Mouse (Mus musculus) CH12.LX (cell line): Measurements from ENCODE around the gene Abcb8. TPM values are rescaled to one million over a fixed set of nuclear protein-coding genes. Genes with fewer than 3 reads are reported as not detected.
A peak's percentile ranks its signal among the peaks of the same experiment; 100 is the strongest.

Experiments used
- DNase-seq: peaks from one replicate; pipeline ENCODE4 v3.0.0-alpha.2; 2013; ENCODE audit errors: extremely low read depth
- H3K27ac ChIP-seq: 2 replicates; pipeline ENCODE4 v1.5.1; 2012; ENCODE audit warnings: low read depth, mild to moderate bottlenecking, control low read depth, moderate library complexity; ENCODE audit not compliant: insufficient read depth
- H3K27me3 ChIP-seq: replicated peaks from 2 replicates; pipeline ENCODE3; 2012; ENCODE audit warnings: inconsistent platforms
- H3K36me3 ChIP-seq, 2 experiments: replicated peaks in 1 of 2; 2 replicates each; pipeline versions ENCODE3 to v1.6.1; 2012; ENCODE audit warnings: inconsistent platforms in 1 of 2, low read length in 1 of 2, mild to moderate bottlenecking in 1 of 2, mixed read lengths in 1 of 2, moderate library complexity in 1 of 2; ENCODE audit not compliant: control insufficient read depth in 1 of 2, insufficient read depth in 1 of 2
- H3K4me1 ChIP-seq, 2 experiments: 2 replicates each; pipeline ENCODE4 v1.6.1; 2012; ENCODE audit warnings: inconsistent platforms in 1 of 2, moderate library complexity in 1 of 2; ENCODE audit not compliant: insufficient read depth in 2 of 2, control insufficient read depth in 1 of 2
- H3K4me2 ChIP-seq: 2 replicates; pipeline ENCODE4 v1.6.1; 2012; ENCODE audit warnings: low read depth, mild to moderate bottlenecking, control low read depth; ENCODE audit not compliant: poor library complexity, insufficient read depth, severe bottlenecking
- H3K4me3 ChIP-seq, 3 experiments: fragments of 150-350 bp in 1 of 3; sonication (generic) in 1 of 3; replicated peaks in 1 of 3; 2 replicates each; pipeline versions ENCODE3 to v1.5.1; 2011 to 2012; ENCODE audit warnings: low read depth in 2 of 3, low read length in 2 of 3, mild to moderate bottlenecking in 2 of 3, moderate library complexity in 2 of 3, control low read depth in 1 of 3, improper control_type of control experiment in 1 of 3, inconsistent platforms in 1 of 3, mixed read lengths in 1 of 3; ENCODE audit not compliant: poor library complexity in 1 of 3
- H3K79me2 ChIP-seq: replicated peaks from 2 replicates; pipeline ENCODE4 v1.6.1; 2012; ENCODE audit warnings: mild to moderate bottlenecking, moderate library complexity; ENCODE audit not compliant: control insufficient read depth, poor library complexity, insufficient read depth, severe bottlenecking; ENCODE audit errors: extremely low read depth
- H3K9ac ChIP-seq: 2 replicates; pipeline ENCODE4 v1.6.1; 2012; ENCODE audit warnings: low read depth, mild to moderate bottlenecking, control low read depth, moderate library complexity; ENCODE audit not compliant: insufficient read depth
- H3K9me3 ChIP-seq: replicated peaks from 2 replicates; pipeline ENCODE3; 2012; ENCODE audit warnings: low read length, inconsistent platforms, mixed read lengths
- BHLHE40 ChIP-seq: IDR thresholded peaks from 2 replicates; pipeline ENCODE4 v1.6.1; 2011; ENCODE audit warnings: mild to moderate bottlenecking, low read depth, low read length, improper control_type of control experiment
- CHD1 ChIP-seq: IDR thresholded peaks from 2 replicates; pipeline ENCODE4 v1.6.1; 2012; ENCODE audit warnings: low read depth, low read length, improper control_type of control experiment, inconsistent platforms
- CHD2 ChIP-seq: IDR thresholded peaks from 2 replicates; pipeline ENCODE4 v1.6.1; 2011; ENCODE audit warnings: low read length, improper control_type of control experiment
- CTCF ChIP-seq, 2 experiments: IDR thresholded peaks in 1 of 2; conservative IDR thresholded peaks in 1 of 2; 2 replicates each; pipeline ENCODE4 v1.5.1; 2011 to 2012; ENCODE audit warnings: low read depth in 2 of 2, low read length in 2 of 2, improper control_type of control experiment in 1 of 2, inconsistent platforms in 1 of 2, mild to moderate bottlenecking in 1 of 2, moderate library complexity in 1 of 2
- E2F4 ChIP-seq: IDR thresholded peaks from 2 replicates; pipeline ENCODE4 v1.6.1; 2011; ENCODE audit warnings: low read depth, low read length, improper control_type of control experiment; ENCODE audit not compliant: insufficient replicate concordance
- EP300 ChIP-seq: IDR thresholded peaks from 2 replicates; pipeline ENCODE4 v1.6.1; 2011; ENCODE audit warnings: low read length, improper control_type of control experiment
- HCFC1 ChIP-seq: IDR thresholded peaks from 2 replicates; pipeline ENCODE4 v1.6.1; 2012; ENCODE audit warnings: low read depth, mild to moderate bottlenecking, inconsistent platforms, low read length, improper control_type of control experiment
- IRF4 ChIP-seq: IDR thresholded peaks from 2 replicates; pipeline ENCODE4 v1.6.1; 2014; ENCODE audit warnings: low read depth, mild to moderate bottlenecking, inconsistent platforms, low read length, improper control_type of control experiment
- MAFK ChIP-seq: IDR thresholded peaks from 2 replicates; pipeline ENCODE4 v1.6.1; 2011; ENCODE audit warnings: low read length, improper control_type of control experiment; ENCODE audit not compliant: insufficient replicate concordance
- MAX ChIP-seq: IDR thresholded peaks from 2 replicates; pipeline ENCODE4 v1.6.1; 2011; ENCODE audit warnings: low read length, improper control_type of control experiment
- MAZ ChIP-seq: IDR thresholded peaks from 2 replicates; pipeline ENCODE4 v1.6.1; 2012; ENCODE audit warnings: low read depth, mild to moderate bottlenecking, inconsistent platforms, low read length, improper control_type of control experiment, moderate library complexity
- MEF2A ChIP-seq: IDR thresholded peaks from 2 replicates; pipeline ENCODE4 v1.6.1; 2014; ENCODE audit warnings: low read depth, mild to moderate bottlenecking, inconsistent platforms, low read length, improper control_type of control experiment, borderline replicate concordance
- MXI1 ChIP-seq: IDR thresholded peaks from 2 replicates; pipeline ENCODE4 v1.6.1; 2011; ENCODE audit warnings: mild to moderate bottlenecking, low read depth, low read length, improper control_type of control experiment
- MYC ChIP-seq: IDR thresholded peaks from 2 replicates; pipeline ENCODE4 v1.6.1; 2011; ENCODE audit warnings: low read depth, mild to moderate bottlenecking, improper control_type of control experiment, low read length
- NRF1 ChIP-seq: IDR thresholded peaks from 2 replicates; pipeline ENCODE4 v1.6.1; 2014; ENCODE audit warnings: low read depth, mild to moderate bottlenecking, inconsistent platforms, low read length, improper control_type of control experiment, moderate library complexity
- PAX5 ChIP-seq: IDR thresholded peaks from 2 replicates; pipeline ENCODE4 v1.6.1; 2012; ENCODE audit warnings: low read length, inconsistent platforms, mixed read lengths
- POLR2A ChIP-seq: IDR thresholded peaks from 2 replicates; pipeline ENCODE4 v1.6.1; 2011; ENCODE audit warnings: low read depth, mild to moderate bottlenecking, improper control_type of control experiment, low read length
- RAD21 ChIP-seq: IDR thresholded peaks from 2 replicates; pipeline ENCODE4 v1.6.1; 2011; ENCODE audit warnings: low read depth, mild to moderate bottlenecking, low read length, improper control_type of control experiment, moderate library complexity
- SIN3A ChIP-seq: IDR thresholded peaks from 2 replicates; pipeline ENCODE4 v1.6.1; 2012; ENCODE audit warnings: low read length, improper control_type of control experiment, inconsistent platforms
- SMC3 ChIP-seq: IDR thresholded peaks from 2 replicates; pipeline ENCODE4 v1.6.1; 2011; ENCODE audit warnings: low read depth, low read length, improper control_type of control experiment
- USF2 ChIP-seq: conservative IDR thresholded peaks from 2 replicates; pipeline ENCODE4 v1.6.1; 2011; ENCODE audit warnings: low read depth, low read length, improper control_type of control experiment
- ZKSCAN1 ChIP-seq: IDR thresholded peaks from 2 replicates; pipeline ENCODE4 v1.6.1; 2012; ENCODE audit warnings: low read depth, inconsistent platforms, low read length, improper control_type of control experiment, borderline replicate concordance
- ZMIZ1 ChIP-seq: IDR thresholded peaks from 2 replicates; pipeline ENCODE4 v1.6.1; 2012; ENCODE audit warnings: low read depth, mild to moderate bottlenecking, inconsistent platforms, low read length, improper control_type of control experiment
- ZNF384 ChIP-seq: IDR thresholded peaks from 2 replicates; pipeline ENCODE4 v1.6.1; 2012; ENCODE audit warnings: low read depth, low read length, improper control_type of control experiment, inconsistent platforms
- dilution Hi-C: fragments of 300-500 bp; cut with MboI; formaldehyde crosslinking; loops from 2 replicates; pipeline ENCODE4 v1.14.3; 2020; ENCODE audit warnings: low sequenced_read_pairs; ENCODE audit not compliant: extremely low pct_unique_long_range_greater_than_20kb, extremely low pct_ligation_motif_present
- in situ Hi-C: fragments of 300-500 bp; cut with MboI; formaldehyde crosslinking; loops from 3 replicates; pipeline ENCODE4 v1.14.3; 2019; ENCODE audit warnings: low sequenced_read_pairs, low pct_ligation_motif_present, low pct_unique_long_range_greater_than_20kb, mixed read lengths
- polyA plus RNA-seq: library from polyadenylated mRNA; unstranded; fragments of >175 nt; gene quantifications from 2 replicates; pipeline ENCODE4 v1.2.1, GENCODE M21; 2012; ENCODE audit warnings: low read depth; ENCODE audit not compliant: insufficient read length
- total RNA-seq, 2 experiments: library from RNA; depleted of rRNA; stranded (reverse); fragments of 300-350 nt in 1 of 2; fragments of >200 nt in 1 of 2; gene quantifications; 2 replicates each; pipeline ENCODE4 v1.2.3; 2012 to 2014

Gene Abcb8
- total and polyA plus RNA-seq, 3 experiments, result 31.0 to 58.7 (median 45.4) TPM

DNA sequence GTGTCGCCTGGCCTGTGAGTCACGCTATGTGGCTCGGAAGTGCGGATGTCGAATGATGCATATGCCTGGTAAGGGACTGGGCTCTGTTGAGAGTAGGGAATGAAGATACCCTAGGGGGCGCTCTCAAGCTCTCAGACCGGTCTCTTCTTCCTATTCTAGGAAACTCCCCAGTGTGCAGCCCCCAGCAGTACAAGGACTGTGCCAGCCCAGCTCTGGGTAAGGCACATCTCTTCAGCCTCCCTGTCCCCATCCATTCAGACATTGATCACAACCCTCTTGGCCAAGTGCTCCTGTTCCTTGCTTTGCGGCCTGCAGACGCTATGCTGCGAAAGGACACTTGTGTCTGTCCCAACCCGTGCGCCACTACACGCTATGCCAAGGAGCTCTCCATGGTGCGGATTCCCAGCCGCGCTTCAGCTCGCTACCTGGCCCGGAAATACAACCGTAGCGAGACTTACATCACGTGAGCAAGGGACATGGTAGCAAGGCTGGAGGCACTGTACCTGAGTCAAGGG is 22.8 kb downstream of the Abcb8 start:
- H3K4me3 ChIP-seq, result no peak overlapping the region
- no peak overlapping the region for H3K9ac ChIP-seq
- no peak overlapping the region for H3K4me2 ChIP-seq
- H3K79me2 ChIP-seq, result no peaks in the 10 kb centered on the region
- H3K9me3 ChIP-seq, result no peaks in the 10 kb centered on the region
- in situ Hi-C loops, result no loop called here
- H3K27me3 ChIP-seq, result no peaks in the 10 kb centered on the region
- peaks cover 14 to 54% of the 10 kb centered on the region in 2 experiments for H3K36me3 ChIP-seq
- DNase-seq, result peak; percentile 65
- H3K27ac ChIP-seq, result no peak overlapping the region
- TF ChIP-seq MAZ (no peak), E2F4 (no peak), MYC (no peak), RAD21 (peak; percentile 51), CTCF (conservative IDR thresholded peaks at IDR 0.05 in 1 of 2, IDR thresholded peaks at IDR 0.05 in 1 of 2; ENCODE audit: low read depth in 2 of 2, low read length in 2 of 2) (peak; percentile 41 to 71), SMC3 (peak; percentile 55)
- dilution Hi-C loops, result no loop called here
- H3K4me1 ChIP-seq, result no peaks in the 10 kb centered on the region; a peak in 1 of 4 replicates

DNA sequence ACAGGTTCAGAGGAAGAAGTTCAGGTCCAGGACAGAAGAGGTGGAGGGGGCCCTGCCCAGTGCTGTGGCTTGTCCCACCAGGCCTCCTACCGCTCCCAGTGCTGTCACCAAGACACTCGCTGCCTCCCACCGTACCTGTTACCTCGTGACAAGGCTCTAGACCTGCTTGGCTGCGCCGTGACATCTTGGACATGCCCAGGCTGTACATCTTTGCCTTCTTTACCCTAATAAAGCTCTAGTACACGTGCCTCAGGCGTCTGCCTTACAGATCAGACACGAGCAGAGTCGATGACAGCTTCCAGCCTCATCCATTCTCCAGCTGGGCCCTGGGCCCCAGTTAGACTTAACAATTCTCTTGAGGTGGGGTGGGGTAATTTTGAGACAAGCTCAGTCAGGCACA is 24.1 kb downstream of the Abcb8 start:
- dilution Hi-C loops (no loop called here), in situ Hi-C loops (no loop called here)
- Histone ChIP-seq H3K4me1 (peaks cover 0 to 9% of the 10 kb centered on the region in 2 experiments; a peak in 2 of 4 replicates), H3K4me3 (no peak overlapping the region), H3K9me3 (no peaks in the 10 kb centered on the region), H3K9ac (no peak overlapping the region), H3K36me3 (peaks cover 14 to 61% of the 10 kb centered on the region in 2 experiments), H3K79me2 (no peaks in the 10 kb centered on the region), H3K27ac (no peak overlapping the region), H3K4me2 (no peak overlapping the region), H3K27me3 (no peaks in the 10 kb centered on the region)
- DNase-seq, result no peak
- no peak for TF ChIP-seq IRF4
- no peak for TF ChIP-seq ZKSCAN1
- no peak for TF ChIP-seq HCFC1
- no peak for TF ChIP-seq RAD21
- TF ChIP-seq MAFK, result no peak
- no peak for TF ChIP-seq SIN3A
- TF ChIP-seq PAX5, result no peak
- TF ChIP-seq USF2, result no peak
- no peak for TF ChIP-seq CHD2

DNA sequence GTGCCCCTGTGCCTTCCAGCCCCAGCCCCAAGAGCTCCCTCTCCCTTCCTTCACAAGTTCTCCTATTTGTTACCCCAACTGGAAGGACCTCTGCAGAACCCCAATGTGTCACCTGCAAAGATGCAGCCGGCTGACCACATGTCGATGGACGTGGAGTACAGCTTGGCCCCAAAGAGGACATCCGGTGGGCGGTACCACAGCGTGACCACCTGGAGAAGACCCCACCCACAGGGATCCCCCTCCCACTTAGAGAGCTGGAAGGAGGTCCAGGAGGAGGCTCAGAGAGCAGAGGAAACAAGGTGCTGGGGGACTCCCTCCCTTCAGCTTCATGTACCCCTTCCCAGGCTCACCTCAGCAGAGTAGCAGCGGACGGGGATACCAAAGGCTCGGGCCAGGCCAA is 26.9 kb downstream of the Abcb8 start:
- dilution Hi-C loops, result no loop called here
- in situ Hi-C loops, result loop anchor here (5.0 kb wide), 1 partner anchor 37 kb away; no protein-coding TSS in a partner anchor
- Histone ChIP-seq H3K9me3 (no peaks in the 10 kb centered on the region), H3K79me2 (no peaks in the 10 kb centered on the region), H3K36me3 (peaks cover 14 to 53% of the 10 kb centered on the region in 2 experiments), H3K4me2 (no peak overlapping the region), H3K9ac (no peak overlapping the region), H3K27ac (no peak overlapping the region), H3K4me1 (peaks cover 2 to 14% of the 10 kb centered on the region in 2 experiments; a peak in 2 of 4 replicates), H3K4me3 (no peak overlapping the region), H3K27me3 (no peaks in the 10 kb centered on the region)
- DNase-seq, result no peak
- TF ChIP-seq CHD1 (no peak), ZMIZ1 (no peak), MXI1 (no peak), PAX5 (no peak), HCFC1 (no peak), ZNF384 (no peak), POLR2A (no peak), EP300 (no peak), USF2 (no peak), BHLHE40 (no peak), NRF1 (no peak), CTCF (conservative IDR thresholded peaks at IDR 0.05 in 1 of 2, IDR thresholded peaks at IDR 0.05 in 1 of 2; ENCODE audit: low read depth in 2 of 2, low read length in 2 of 2) (no peak), MEF2A (no peak), MAX (no peak)
